Comparison of ENCODE assay signal across 8 mouse cellular contexts in genomic region chr4:120215915-120216591, GRCm38 (mm10). TPM values are rescaled to one million over a fixed set of nuclear protein-coding genes. Genes with fewer than 3 reads are reported as not detected.
DNase-seq lines count a peak whose midpoint lies in the region; ATAC-seq and TF ChIP-seq lines count a peak whose summit lies in the region.

No protein-coding gene starts in this region.

- 27% methylated on average over 10 of the region's 10 CpGs for WGBS in midbrain, embryonic 10.5 days
- 55% methylated on average over 10 of the region's 10 CpGs for WGBS in small intestine, adult 2 months

- TF ChIP-seq CTCF in small intestine, adult 2 months (IDR thresholded peaks at IDR 0.05; ENCODE audit: extremely low read depth, insufficient read length, insufficient replicate concordance, low read depth, low read length) = peak; percentile 70; the same call in 1 of the 2 replicates

- H3K27me3 ChIP-seq in midbrain, embryonic 10.5 days (ENCODE audit: low read depth, poor library complexity, severe bottlenecking) = no peaks in the 10 kb centered on the region
- H3K27me3 ChIP-seq in small intestine, adult 2 months (ENCODE audit: control insufficient read depth, insufficient read depth, low read length) = no peaks in the 10 kb centered on the region

- ATAC-seq in granulocyte monocyte progenitor cell, adult 5-6 weeks (replicated peaks; ENCODE audit: poor library complexity, severe bottlenecking) = peak; percentile 56

- no peaks in the 10 kb centered on the region for H3K9me3 ChIP-seq in midbrain, embryonic 10.5 days (replicated peaks)

- peaks cover 16% of the 10 kb centered on the region for H3K4me1 ChIP-seq in midbrain, embryonic 10.5 days
- H3K4me1 ChIP-seq in small intestine, adult 2 months (ENCODE audit: control insufficient read depth, insufficient read depth, insufficient read length, low read length) = no peaks in the 10 kb centered on the region

- no peaks in the 10 kb centered on the region for H3K36me3 ChIP-seq in midbrain, embryonic 10.5 days
- no peaks in the 10 kb centered on the region for H3K36me3 ChIP-seq in small intestine, adult 2 months (ENCODE audit: control insufficient read depth, insufficient read depth, low read length)

- no peak for TF ChIP-seq POLR2A in small intestine, adult 2 months (IDR thresholded peaks at IDR 0.05; ENCODE audit: low read depth, low read length)

- no peak overlapping the region for H3K27ac ChIP-seq in midbrain, embryonic 10.5 days (replicated peaks)
- H3K27ac ChIP-seq in small intestine, adult 2 months (ENCODE audit: insufficient read depth, low read depth, low read length) = no peak overlapping the region

- DNase-seq in adrenal gland, adult (ENCODE audit: inconsistent age in 2 of 2, low spot score in 1 of 2) = peak; percentile 53 to 86
- DNase-seq in adrenal gland, postnatal 4 days (ENCODE audit: low spot score in 2 of 2) = no peak
- DNase-seq in adipocyte (ENCODE audit: low spot score) = peak; percentile 76
- peak; percentile 79 for DNase-seq in embryo, embryonic 10.5 days (ENCODE audit: low spot score)
- DNase-seq in layer of hippocampus, postnatal 25 days (ENCODE audit: extremely low spot score in 1 of 2, low spot score in 1 of 2) = peak; percentile 70 to 84
- DNase-seq in midbrain, embryonic 10.5 days (ENCODE audit: low spot score) = peak; percentile 78

- peak overlapping the region; percentile 24; the same call in 1 of the 2 replicates for H3K4me3 ChIP-seq in midbrain, embryonic 10.5 days
- H3K4me3 ChIP-seq in small intestine, adult 2 months (ENCODE audit: low read depth, low read length) = no peak overlapping the region

RNA-seq across cellular contexts. Expression of gene Edn2, which starts 55.0 kb away (rescaled TPM):
- total RNA-seq in adrenal gland, postnatal 4 days (2021) = not detected
- total RNA-seq in granulocyte monocyte progenitor cell, adult 5-6 weeks (2014; fragmentation: Nextera tagmentation) = not detected in 2 replicates
- not detected in 2 replicates for total RNA-seq in granulocyte monocyte progenitor cell, adult 5-6 weeks (2017)
- total RNA-seq in layer of hippocampus, postnatal 25 days (2021) = not detected
- polyA plus RNA-seq in midbrain, embryonic 10.5 days (2016; fragmentation: Nextera tagmentation; extraction: Ambion mirVana) = not detected in 2 replicates
- 16.5 and 51.5 TPM in 2 replicates for polyA plus RNA-seq in small intestine, adult 2 months (2012; rRNA removed)

Comparison
In these comparisons a context has a peak if more than half of its experiments do, and no peak if none do; other contexts are left out.
1. DNase-seq: peak in adrenal gland, adult (2 of 2), adipocyte (single experiment), embryo, embryonic 10.5 days (single experiment), layer of hippocampus, postnatal 25 days (2 of 2) and midbrain, embryonic 10.5 days (single experiment); none in adrenal gland, postnatal 4 days (0 of 2).